Mouse (Mus musculus): Measurements from ENCODE around the gene Cyp2w1. TPM values are rescaled to one million over a fixed set of nuclear protein-coding genes. Genes with fewer than 3 reads are reported as not detected.

Gene Cyp2w1
- polyA plus RNA-seq, 1 experiment from 2014 or later = not detected

DNA sequence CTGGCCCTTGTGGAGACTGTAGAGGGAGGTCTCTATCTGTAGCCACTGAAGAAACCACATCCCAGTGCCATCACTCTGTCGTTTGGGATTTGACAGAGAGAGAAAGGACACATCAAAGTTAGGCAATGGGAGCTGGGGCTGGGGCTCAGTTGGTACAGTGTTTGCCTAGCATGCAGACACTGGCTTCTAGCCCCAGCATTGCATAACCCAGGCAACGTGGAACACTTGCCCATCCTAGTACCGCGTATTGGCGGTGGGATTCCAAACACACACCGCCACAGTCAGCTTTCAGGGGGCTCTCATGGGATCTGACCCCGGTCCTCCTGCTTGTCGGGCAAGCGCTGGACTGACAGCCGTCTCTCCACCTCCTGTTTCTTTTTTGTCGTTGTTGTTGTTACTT, 14.1 kb downstream of the Cyp2w1 start:
- Histone ChIP-seq H3K36me3 (peaks cover 4% of the 10 kb centered on the region; the same call in 1 of the 2 replicates), H3K27ac (0 out of 2 replicates have a peak overlapping the region, but pooled peaks have one; percentile 33), H3K27me3 (no peaks in the 10 kb centered on the region), H3K9ac (no peak overlapping the region), H3K4me3 (no peak overlapping the region), H3K4me1 (peaks cover 32% of the 10 kb centered on the region), H3K4me2 (no peak overlapping the region), H3K9me3 (no peaks in the 10 kb centered on the region)
- no peak for ATAC-seq (ENCODE audit: borderline replicate concordance, extremely low read depth, low FRiP score, low TSS enrichment)
- 66% methylated on average over 11 of the region's 11 CpGs for WGBS

DNA sequence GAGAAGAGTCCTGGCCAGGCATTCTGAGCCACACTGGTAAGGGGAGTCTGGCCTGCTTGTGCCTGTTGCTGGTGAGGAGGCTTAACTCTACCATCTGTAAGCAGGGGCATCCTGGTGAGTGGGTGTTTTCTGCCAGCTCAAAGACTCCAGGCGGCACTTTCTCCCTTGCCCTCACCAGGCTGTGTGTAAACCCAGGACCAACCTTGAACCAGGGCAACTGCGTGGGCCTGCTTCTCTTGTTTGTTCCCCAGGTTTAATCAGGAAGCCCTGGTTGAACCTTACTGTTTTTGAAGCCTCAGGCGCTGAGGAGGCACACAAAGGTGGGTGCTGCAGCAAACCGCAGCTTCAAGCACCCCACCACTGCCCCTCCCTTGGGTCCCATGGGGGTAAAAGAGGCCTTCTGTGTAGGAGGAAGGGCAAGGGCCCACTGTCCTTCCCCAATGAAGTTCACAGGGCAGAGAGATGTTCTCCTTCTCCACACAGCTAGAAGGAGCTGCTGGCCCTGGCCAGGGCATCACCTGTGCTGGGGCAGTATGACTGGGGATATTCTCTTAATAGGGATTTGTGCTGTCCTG, 15.6 kb downstream of the Cyp2w1 start:
- no peak for ATAC-seq (ENCODE audit: borderline replicate concordance, extremely low read depth, low FRiP score, low TSS enrichment)
- peaks cover 43% of the 10 kb centered on the region for H3K4me1 ChIP-seq
- H3K4me2 ChIP-seq = no peak overlapping the region
- no peak overlapping the region for H3K9ac ChIP-seq
- 84% methylated on average over 4 of the region's 4 CpGs for WGBS
- peaks cover under 1% of the 10 kb centered on the region; the same call in 1 of the 2 replicates for H3K36me3 ChIP-seq
- no peaks in the 10 kb centered on the region for H3K9me3 ChIP-seq
- no peak overlapping the region for H3K27ac ChIP-seq
- H3K27me3 ChIP-seq = no peaks in the 10 kb centered on the region
- no peak overlapping the region for H3K4me3 ChIP-seq

DNA sequence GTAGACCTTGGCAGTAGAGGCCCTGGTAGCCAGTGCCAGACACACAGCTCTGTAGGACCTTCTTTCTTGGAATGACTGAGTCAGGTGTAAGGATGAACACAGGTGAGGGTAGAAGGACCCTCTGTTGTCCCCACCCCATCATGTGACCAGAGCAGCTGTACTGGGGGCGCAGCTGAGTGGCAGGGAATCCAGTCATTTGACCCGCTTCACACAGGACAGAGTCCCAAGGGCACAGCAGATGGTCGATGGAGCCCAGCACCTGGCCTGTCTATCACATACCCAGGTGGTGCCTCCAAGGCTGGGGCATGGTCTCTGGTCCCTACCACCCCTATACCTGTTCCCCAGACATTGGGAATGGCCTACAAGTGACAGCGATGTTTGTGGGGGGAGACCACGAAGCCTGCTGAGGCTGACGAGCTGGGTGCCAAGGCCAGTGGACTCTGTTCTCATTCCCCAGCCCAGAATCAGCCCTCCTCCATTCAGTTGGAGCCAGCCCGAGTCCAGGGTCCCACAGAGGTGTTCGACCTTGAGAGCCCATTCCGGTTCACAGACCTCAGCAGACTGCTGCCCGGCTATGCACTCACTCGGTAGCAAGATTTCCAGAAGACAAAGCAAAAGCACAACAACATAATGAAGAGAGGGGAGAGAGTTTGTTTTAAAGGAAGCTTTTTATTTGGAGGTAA, 16.4 kb downstream of the Cyp2w1 start:
- no peaks in the 10 kb centered on the region for H3K9me3 ChIP-seq
- H3K4me1 ChIP-seq = peaks cover 46% of the 10 kb centered on the region
- WGBS = 81% methylated on average over 11 of the region's 11 CpGs
- ATAC-seq (ENCODE audit: borderline replicate concordance, extremely low read depth, low FRiP score, low TSS enrichment) = no peak
- no peak overlapping the region for H3K4me2 ChIP-seq
- no peak overlapping the region for H3K4me3 ChIP-seq
- H3K36me3 ChIP-seq = no peaks in the 10 kb centered on the region
- no peak overlapping the region for H3K9ac ChIP-seq
- no peak overlapping the region for H3K27ac ChIP-seq
- H3K27me3 ChIP-seq = no peaks in the 10 kb centered on the region

DNA sequence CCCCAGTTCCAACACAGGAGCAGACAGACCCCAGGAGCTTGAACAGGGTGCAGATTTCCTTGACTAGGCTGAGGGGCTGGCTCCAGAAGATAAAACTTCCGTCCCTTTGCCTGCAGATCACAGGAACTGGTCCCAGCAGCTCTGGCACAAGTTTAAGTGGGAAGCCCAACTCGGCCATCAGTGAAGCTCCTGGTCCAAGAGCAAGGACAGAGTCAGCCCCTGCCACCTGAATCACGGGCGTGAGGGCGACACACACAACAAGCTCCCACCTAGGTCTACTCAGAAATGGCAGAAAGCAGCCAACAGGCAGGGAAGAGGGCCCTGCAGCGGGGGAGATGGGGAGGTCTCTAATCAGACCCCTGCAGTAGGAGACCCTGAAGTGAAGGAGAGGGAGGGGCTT, 17.9 kb downstream of the Cyp2w1 start:
- 78% methylated on average over 6 of the region's 6 CpGs for WGBS
- H3K27ac ChIP-seq = no peak overlapping the region
- H3K4me1 ChIP-seq = peaks cover 41% of the 10 kb centered on the region
- no peak overlapping the region for H3K9ac ChIP-seq
- H3K9me3 ChIP-seq = no peaks in the 10 kb centered on the region
- no peak overlapping the region; the same call in 1 of the 2 replicates for H3K4me2 ChIP-seq
- ATAC-seq (ENCODE audit: borderline replicate concordance, extremely low read depth, low FRiP score, low TSS enrichment) = no peak
- H3K4me3 ChIP-seq = no peak overlapping the region
- no peaks in the 10 kb centered on the region for H3K36me3 ChIP-seq
- H3K27me3 ChIP-seq = no peaks in the 10 kb centered on the region

DNA sequence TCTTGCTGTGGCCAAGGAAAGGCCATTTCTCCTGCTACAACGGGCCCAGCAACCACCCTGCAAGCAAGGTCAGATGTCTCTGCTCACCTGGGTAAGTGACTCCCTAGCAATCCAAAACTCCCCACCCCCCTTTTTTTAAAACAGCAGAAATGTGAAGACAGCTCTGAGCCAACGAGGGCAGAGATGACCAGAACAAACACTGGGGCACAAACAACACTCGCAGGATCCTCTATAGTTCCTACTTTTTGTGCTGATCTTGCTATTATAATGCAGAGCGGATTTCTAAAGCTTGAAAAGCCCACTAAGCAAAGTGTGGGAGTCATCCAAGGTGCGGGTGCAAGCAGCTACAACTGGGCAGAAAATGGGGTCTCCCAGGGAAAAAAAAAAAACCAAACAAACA, 18.7 kb downstream of the Cyp2w1 start:
- no peaks in the 10 kb centered on the region for H3K27me3 ChIP-seq
- no peaks in the 10 kb centered on the region for H3K9me3 ChIP-seq
- no peak overlapping the region for H3K27ac ChIP-seq
- H3K9ac ChIP-seq = peak overlapping the region; percentile 92
- H3K4me2 ChIP-seq = peak overlapping the region; percentile 83
- 58% methylated on average over 5 of the region's 5 CpGs for WGBS
- H3K4me1 ChIP-seq = peaks cover 37% of the 10 kb centered on the region
- H3K4me3 ChIP-seq = peak overlapping the region; percentile 65
- H3K36me3 ChIP-seq = no peaks in the 10 kb centered on the region
- no peak for ATAC-seq (ENCODE audit: borderline replicate concordance, extremely low read depth, low FRiP score, low TSS enrichment)

DNA sequence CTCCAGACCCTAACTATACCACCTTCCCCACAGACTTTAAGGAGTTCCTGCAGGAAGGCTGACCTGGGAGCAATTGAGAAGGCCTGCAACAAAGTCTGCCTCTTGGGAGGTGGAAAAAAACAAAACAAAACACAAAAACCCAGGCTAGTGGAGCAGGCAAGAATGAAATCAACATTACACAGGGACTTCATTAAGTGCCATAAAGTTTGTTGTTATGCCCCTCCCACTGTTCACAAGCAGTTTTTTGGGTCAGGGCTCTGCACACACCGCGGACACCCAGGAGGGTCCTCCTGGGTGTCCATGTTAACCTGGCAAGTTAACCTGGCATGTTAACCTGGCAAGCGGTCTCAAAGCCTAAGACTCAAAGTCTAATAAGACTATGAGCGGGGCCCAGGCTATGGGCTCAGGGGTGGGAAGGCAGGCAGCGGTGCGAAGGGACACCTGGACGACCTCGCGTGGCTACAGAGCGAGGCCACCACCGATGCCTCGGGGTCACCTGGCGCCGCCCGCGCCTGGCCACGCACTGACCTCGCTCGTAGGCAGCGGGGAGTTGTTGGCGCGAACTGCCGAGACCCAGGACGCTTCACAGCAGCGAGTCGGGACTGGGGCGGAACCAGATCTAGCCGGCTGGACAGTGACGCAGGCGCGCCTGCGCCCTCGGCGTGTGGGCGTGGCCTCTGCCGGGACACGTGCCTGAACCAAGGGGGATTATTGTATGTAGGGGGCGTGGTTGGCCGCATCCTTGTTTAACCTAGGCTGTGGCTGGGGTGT, 19.4 kb downstream of the Cyp2w1 start:
- WGBS = under 1% methylated on average over 38 of the region's 39 CpGs
- Histone ChIP-seq H3K36me3 (no peaks in the 10 kb centered on the region), H3K27me3 (no peaks in the 10 kb centered on the region), H3K4me1 (peaks cover 36% of the 10 kb centered on the region), H3K27ac (peak overlapping the region; percentile 82), H3K9ac (peak overlapping the region; percentile 92), H3K9me3 (no peaks in the 10 kb centered on the region), H3K4me2 (peak overlapping the region; percentile 83), H3K4me3 (peak overlapping the region; percentile 65)
- peak; percentile 95 for ATAC-seq (ENCODE audit: borderline replicate concordance, extremely low read depth, low FRiP score, low TSS enrichment)

DNA sequence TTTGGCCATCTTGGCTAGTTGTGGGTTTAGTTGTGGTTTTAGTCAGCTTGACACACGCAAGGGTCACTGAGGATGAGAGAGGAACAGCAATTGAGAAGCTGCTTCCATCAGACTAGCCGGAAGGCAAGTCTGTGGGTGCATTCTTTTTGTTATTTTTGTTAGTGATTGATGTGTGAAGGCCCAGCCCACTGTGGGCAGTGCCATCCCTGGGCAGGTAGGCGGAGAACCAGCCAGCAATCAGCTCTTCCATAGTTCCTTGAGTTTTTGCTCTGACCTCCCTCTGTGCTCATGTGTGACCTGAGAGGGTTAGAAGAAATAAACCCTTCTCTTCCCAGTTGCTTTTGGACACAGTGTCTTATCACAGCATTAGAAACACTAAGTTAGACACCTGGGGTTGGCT, 20.7 kb downstream of the Cyp2w1 start:
- Histone ChIP-seq H3K4me2 (no peak overlapping the region), H3K27ac (no peak overlapping the region), H3K4me1 (peaks cover 49% of the 10 kb centered on the region), H3K27me3 (no peaks in the 10 kb centered on the region), H3K9ac (no peak overlapping the region), H3K4me3 (no peak overlapping the region), H3K36me3 (no peaks in the 10 kb centered on the region), H3K9me3 (no peaks in the 10 kb centered on the region)
- ATAC-seq (ENCODE audit: borderline replicate concordance, extremely low read depth, low FRiP score, low TSS enrichment) = no peak
- WGBS = 78% methylated on average over 3 of the region's 3 CpGs

DNA sequence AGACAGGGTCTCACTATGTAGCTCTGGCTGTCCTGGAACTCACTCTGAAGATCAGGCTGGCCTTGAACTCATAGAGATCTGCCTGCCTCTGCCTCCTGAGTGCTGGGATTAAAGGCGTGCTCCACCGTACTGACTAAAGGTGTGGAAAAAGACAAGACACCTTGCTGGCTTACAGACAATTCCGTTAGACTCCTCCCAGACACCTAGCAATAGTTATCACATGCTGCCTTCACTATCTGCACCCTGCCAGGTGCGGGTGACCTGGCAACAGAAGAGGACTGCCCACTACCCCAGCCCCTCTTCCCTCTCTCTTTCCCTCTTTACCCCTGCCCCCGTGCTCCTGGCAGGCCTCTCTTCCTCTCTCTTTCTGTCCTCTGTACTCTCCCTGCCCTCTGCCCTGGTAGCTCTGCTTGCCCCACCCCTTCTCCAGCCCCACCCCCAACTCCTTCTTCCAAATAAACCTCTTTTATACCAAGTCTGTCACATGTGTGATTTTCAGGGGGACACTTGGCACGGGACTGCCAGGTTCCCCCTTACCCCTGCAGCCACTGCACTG, 21.6 kb downstream of the Cyp2w1 start:
- H3K4me1 ChIP-seq = peaks cover 57% of the 10 kb centered on the region
- 69% methylated on average over 6 of the region's 6 CpGs for WGBS

DNA sequence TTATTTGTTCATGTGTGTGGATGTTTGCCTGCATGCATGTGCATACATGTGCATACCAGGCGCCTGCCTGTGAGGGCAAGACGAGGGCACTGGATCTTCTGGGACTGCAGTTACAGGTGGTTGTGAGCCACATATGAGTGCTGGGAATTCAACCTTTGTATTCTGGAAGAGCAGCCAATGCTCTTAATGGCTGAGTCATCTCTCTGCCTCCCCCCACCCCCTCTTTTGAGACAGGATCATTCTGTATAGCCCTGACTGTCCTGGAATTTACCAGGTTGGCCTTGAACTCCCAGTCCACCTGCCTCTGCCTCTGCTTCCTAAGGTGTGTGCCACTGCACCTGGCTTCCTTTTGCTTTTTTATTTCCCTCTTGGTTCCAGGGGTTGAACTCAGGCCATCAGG, 22.4 kb downstream of the Cyp2w1 start:
- Histone ChIP-seq H3K9ac (no peak overlapping the region), H3K4me1 (peaks cover 66% of the 10 kb centered on the region), H3K4me3 (no peak overlapping the region), H3K9me3 (no peaks in the 10 kb centered on the region), H3K4me2 (no peak overlapping the region), H3K36me3 (no peaks in the 10 kb centered on the region), H3K27ac (no peak overlapping the region), H3K27me3 (no peaks in the 10 kb centered on the region)
- no peak for ATAC-seq (ENCODE audit: borderline replicate concordance, extremely low read depth, low FRiP score, low TSS enrichment)
- 84% methylated on average over 2 of the region's 2 CpGs for WGBS

More for the DNA sequence above, 21.6 kb downstream of the Cyp2w1 start:
- Histone ChIP-seq H3K9me3 (no peaks in the 10 kb centered on the region), H3K27ac (no peak overlapping the region), H3K27me3 (no peaks in the 10 kb centered on the region), H3K9ac (no peak overlapping the region), H3K36me3 (no peaks in the 10 kb centered on the region), H3K4me2 (no peak overlapping the region), H3K4me3 (no peak overlapping the region)
- ATAC-seq (ENCODE audit: borderline replicate concordance, extremely low read depth, low FRiP score, low TSS enrichment) = no peak

DNA sequence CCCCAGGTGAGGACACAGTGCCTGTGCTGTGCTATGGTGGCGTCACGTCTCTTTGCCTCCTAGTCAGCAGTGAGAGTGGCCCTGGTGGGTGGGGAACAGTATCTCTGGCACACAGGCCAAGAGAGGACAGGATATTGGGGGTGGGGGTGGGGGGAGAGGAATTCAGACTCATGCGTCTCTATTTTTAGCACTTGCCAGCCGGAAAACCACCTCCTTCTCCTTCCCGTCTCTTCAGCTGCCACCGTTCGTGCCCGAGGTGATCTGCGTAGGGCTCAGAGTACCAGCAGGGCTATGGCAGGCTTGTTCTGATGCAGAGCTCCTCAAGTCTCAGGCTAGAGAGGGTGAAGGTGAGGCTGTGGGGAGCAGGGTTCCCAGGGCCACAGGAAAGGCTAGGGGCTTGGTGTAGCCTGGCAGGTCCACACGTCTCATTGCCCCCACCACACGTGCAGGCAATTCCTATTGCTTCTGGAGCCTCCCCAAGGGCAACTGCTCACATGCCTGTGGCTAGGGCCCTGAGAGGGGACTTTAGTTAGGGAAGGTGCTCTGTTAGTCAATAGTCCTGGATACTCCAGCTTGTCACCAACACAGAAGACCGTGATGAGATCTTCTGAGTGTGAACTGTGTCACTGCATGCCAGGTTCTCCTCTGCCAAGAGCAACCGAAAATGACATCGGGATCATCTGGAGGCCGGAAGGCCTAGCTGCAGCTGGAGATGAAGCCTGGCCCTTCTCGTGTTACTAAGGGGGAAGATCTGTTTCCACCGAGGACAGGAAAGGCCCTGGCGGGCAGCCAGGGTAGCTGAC, 25.3 kb downstream of the Cyp2w1 start, which contains the start of gene Gpr146:
Gpr146 (plus strand) TSS at position 230 of the 803 bp plus-strand sequence.
- peak; percentile 32; the same call in 1 of the 2 replicates for ATAC-seq (ENCODE audit: borderline replicate concordance, extremely low read depth, low FRiP score, low TSS enrichment)
- Histone ChIP-seq H3K9me3 (no peaks in the 10 kb centered on the region), H3K4me2 (peak within 1 kb of the TSS; percentile 87), H3K9ac (peak within 1 kb of the TSS; percentile 17; the same call in 1 of the 2 replicates), H3K4me3 (no peak within 1 kb of the TSS), H3K27me3 (no peaks in the 10 kb centered on the region), H3K4me1 (peaks cover 64% of the 10 kb centered on the region), H3K27ac (peak within 1 kb of the TSS; percentile 97), H3K36me3 (no peaks in the 10 kb centered on the region)
- 23% methylated on average over 18 of the region's 18 CpGs for WGBS

DNA sequence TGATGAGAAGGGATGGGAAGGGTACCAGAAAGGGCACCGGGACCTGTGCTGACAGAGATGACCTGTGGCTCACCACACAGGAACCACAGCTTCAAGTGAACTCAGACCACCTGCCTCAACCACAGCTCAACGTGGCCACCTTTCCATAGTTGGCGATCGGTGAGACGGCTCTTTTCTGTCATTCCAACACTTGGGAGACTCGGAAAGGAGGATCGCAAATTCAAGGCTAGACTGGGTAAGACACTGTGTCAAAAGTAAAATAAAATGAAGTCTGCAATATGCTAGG, 25.8 kb downstream of the Cyp2w1 start:
- no peaks in the 10 kb centered on the region for H3K36me3 ChIP-seq
- WGBS = 69% methylated on average over 7 of the region's 7 CpGs
- no peaks in the 10 kb centered on the region for H3K9me3 ChIP-seq
- no peaks in the 10 kb centered on the region for H3K27me3 ChIP-seq
- peak overlapping the region; percentile 97 for H3K27ac ChIP-seq
- no peak overlapping the region for H3K9ac ChIP-seq
- ATAC-seq (ENCODE audit: borderline replicate concordance, extremely low read depth, low FRiP score, low TSS enrichment) = no peak
- H3K4me1 ChIP-seq = peaks cover 65% of the 10 kb centered on the region
- no peak overlapping the region for H3K4me3 ChIP-seq
- no peak overlapping the region; the same call in 1 of the 2 replicates for H3K4me2 ChIP-seq
